Mouse (Mus musculus) bone marrow, adult 2 months (tissue): Measurements from ENCODE around the gene Agbl4. TPM values are rescaled to one million over a fixed set of nuclear protein-coding genes. Genes with fewer than 3 reads are reported as not detected.

ENCODE experiments used
- H3K27ac ChIP-seq: fragments of 200-500 bp; 2 replicates; pipeline ENCODE4 v1.5.1; 2012; ENCODE audit warnings: low read depth, mild to moderate bottlenecking, control low read depth, inconsistent platforms, low read length; ENCODE audit not compliant: control insufficient read depth, poor library complexity, insufficient read depth
- H3K4me1 ChIP-seq: fragments of 200-500 bp; 2 replicates; pipeline ENCODE4 v1.6.1; 2011; ENCODE audit warnings: low read length; ENCODE audit not compliant: control insufficient read depth, insufficient read depth
- H3K4me3 ChIP-seq: fragments of 200-500 bp; replicated peaks from 2 replicates; pipeline ENCODE3; 2011; ENCODE audit warnings: mild to moderate bottlenecking, low read depth, low read length, control low read depth; ENCODE audit not compliant: control insufficient read depth
- CTCF ChIP-seq: fragments of 200-500 bp; IDR thresholded peaks from 2 replicates; pipeline ENCODE4 v1.5.1; 2011; ENCODE audit warnings: low read length, control low read depth; ENCODE audit not compliant: control insufficient read depth, insufficient read depth
- POLR2A ChIP-seq: fragments of 200-500 bp; IDR thresholded peaks from 2 replicates; pipeline ENCODE4 v1.6.1; 2011; ENCODE audit warnings: low read depth, mild to moderate bottlenecking, control low read depth, low read length, borderline replicate concordance; ENCODE audit not compliant: control insufficient read depth
- WGBS: fragments of 180-500 bp; shearing (Covaris S2); methylation state at CpG from one replicate; pipeline ENCODE4 v1.1.7; 2018; 5-methylcytosine and 5-hydroxymethylcytosine counted together
- polyA plus RNA-seq: library from polyadenylated mRNA; stranded (reverse); fragments of >200 nt; gene quantifications from 2 replicates; pipeline ENCODE4 v1.2.4, GENCODE M21; 2011; ENCODE audit warnings: low replicate concordance; ENCODE audit not compliant: missing spikeins, insufficient read depth, insufficient read length

Gene Agbl4
- polyA plus RNA-seq, 1 experiment, result not detected

- Histone ChIP-seq H3K4me1 (peaks cover 1% of the 10 kb centered on the region; the same call in 1 of the 2 replicates), H3K4me3 (no peak overlapping the region), H3K27ac (no peak overlapping the region)
- no peak for TF ChIP-seq POLR2A
- no peak for TF ChIP-seq CTCF
- 83% methylated on average over 5 of the region's 5 CpGs for WGBS
These were observed 1054.7 kb downstream of the Agbl4 start for GRCm38 (mm10) chr4:111452192-111452591.

GRCm38 (mm10) chr4:111453275-111453674 lies 1055.8 kb downstream of the Agbl4 start:
- TF ChIP-seq CTCF (no peak), POLR2A (no peak)
- Histone ChIP-seq H3K4me1 (peaks cover 1% of the 10 kb centered on the region; the same call in 1 of the 2 replicates), H3K4me3 (no peak overlapping the region), H3K27ac (no peak overlapping the region)
- 78% methylated on average over 3 of the region's 3 CpGs for WGBS

GRCm38 (mm10) chr4:111455621-111456020 lies 1058.2 kb downstream of the Agbl4 start:
- peaks cover 1% of the 10 kb centered on the region; the same call in 1 of the 2 replicates for H3K4me1 ChIP-seq
- TF ChIP-seq POLR2A (no peak), CTCF (no peak)
- H3K4me3 ChIP-seq, result no peak overlapping the region
- 72% methylated on average over 5 of the region's 5 CpGs for WGBS
- no peak overlapping the region for H3K27ac ChIP-seq

- TF ChIP-seq CTCF (no peak), POLR2A (no peak)
- Histone ChIP-seq H3K27ac (no peak overlapping the region), H3K4me3 (no peak overlapping the region), H3K4me1 (peaks cover 1% of the 10 kb centered on the region; the same call in 1 of the 2 replicates)
- 92% methylated on average over 5 of the region's 5 CpGs for WGBS
These were observed 1060.1 kb downstream of the Agbl4 start for GRCm38 (mm10) chr4:111457568-111457967.

- 76% methylated on average over 2 of the region's 2 CpGs for WGBS
These were observed 1069.9 kb downstream of the Agbl4 start for GRCm38 (mm10) chr4:111467293-111467773.

GRCm38 (mm10) chr4:111467796-111468195 lies 1070.3 kb downstream of the Agbl4 start:
- TF ChIP-seq CTCF (no peak), POLR2A (no peak)
- Histone ChIP-seq H3K4me3 (no peak overlapping the region), H3K4me1 (no peaks in the 10 kb centered on the region), H3K27ac (no peak overlapping the region)
- WGBS, result 71% methylated on average over 4 of the region's 4 CpGs

More at GRCm38 (mm10) chr4:111467293-111467773, 1069.9 kb downstream of the Agbl4 start:
- no peak for TF ChIP-seq CTCF
- TF ChIP-seq POLR2A, result no peak
- H3K4me1 ChIP-seq, result no peaks in the 10 kb centered on the region
- no peak overlapping the region for H3K4me3 ChIP-seq
- H3K27ac ChIP-seq, result no peak overlapping the region

- Histone ChIP-seq H3K27ac (no peak overlapping the region), H3K4me3 (no peak overlapping the region), H3K4me1 (no peaks in the 10 kb centered on the region)
- TF ChIP-seq POLR2A (no peak), CTCF (no peak)
- 67% methylated on average over 2 of the region's 2 CpGs for WGBS
These were observed 1072.4 kb downstream of the Agbl4 start for GRCm38 (mm10) chr4:111469847-111470246.

- TF ChIP-seq POLR2A (no peak), CTCF (no peak)
- H3K27ac ChIP-seq, result no peak overlapping the region
- H3K4me1 ChIP-seq, result no peaks in the 10 kb centered on the region
- 70% methylated on average over 3 of the region's 3 CpGs for whole genome bisulfite sequencing
- H3K4me3 ChIP-seq, result no peak overlapping the region
These were observed 1074.3 kb downstream of the Agbl4 start for GRCm38 (mm10) chr4:111471726-111472125.

- Histone ChIP-seq H3K4me3 (no peak overlapping the region), H3K27ac (no peak overlapping the region), H3K4me1 (no peaks in the 10 kb centered on the region)
- TF ChIP-seq POLR2A (no peak), CTCF (no peak)
- WGBS, result 73% methylated on average over 3 of the region's 3 CpGs
These were observed 1075.0 kb downstream of the Agbl4 start for GRCm38 (mm10) chr4:111472511-111472910.
